Mouse (Mus musculus) inflammation-experienced regulatory T-cells, adult 6 months (primary cell): Measurements from ENCODE around the gene Klre1. TPM values are rescaled to one million over a fixed set of nuclear protein-coding genes. Genes with fewer than 3 reads are reported as not detected.
A peak's percentile ranks its signal among the peaks of the same experiment; 100 is the strongest.

Source experiments
- ATAC-seq: one replicate; pipeline ENCODE4 v1.8.0; 2017
- polyA plus RNA-seq, 3 experiments: library from polyadenylated mRNA; unstranded; fragments of 100-300 nt; shearing (Covaris generic); gene quantifications; one replicate each; pipeline ENCODE4 v1.2.1; 2017

Gene Klre1
- under 1 TPM in 1 of 3 experiments, not detected in 2; 0.23 TPM for polyA plus RNA-seq

- ATAC-seq, result no peak
Measured at GRCm38 (mm10) chr6:129577605-129578004, at the start of gene Klre1. Gene Klre1 (plus strand): TSS chr6:129577905.

GRCm38 (mm10) chr6:129529605-129530004 is 48.1 kb upstream of the Klre1 start:
- ATAC-seq, result no peak

GRCm38 (mm10) chr6:129530261-129530660 is 47.4 kb upstream of the Klre1 start:
- ATAC-seq, result no peak

- peak; percentile 26 for ATAC-seq
Measured at GRCm38 (mm10) chr6:129532556-129532941, 45.2 kb upstream of the Klre1 start.

- ATAC-seq, result peak; percentile 66
Measured at GRCm38 (mm10) chr6:129532942-129533860, 44.5 kb upstream of the Klre1 start, which contains the start of gene Gabarapl1. Gene Gabarapl1 (plus strand): TSS chr6:129533160.

- ATAC-seq, result peak; percentile 40
Measured at GRCm38 (mm10) chr6:129534057-129534456, 43.6 kb upstream of the Klre1 start.

GRCm38 (mm10) chr6:129534627-129535190 is 43.0 kb upstream of the Klre1 start:
- no peak for ATAC-seq

GRCm38 (mm10) chr6:129535723-129536122 is 42.0 kb upstream of the Klre1 start:
- ATAC-seq, result no peak

- no peak for ATAC-seq
Measured at GRCm38 (mm10) chr6:129538555-129538954, 39.1 kb upstream of the Klre1 start.

- no peak for ATAC-seq
Measured at GRCm38 (mm10) chr6:129541931-129542330, 35.8 kb upstream of the Klre1 start.

GRCm38 (mm10) chr6:129542540-129542939 is 35.2 kb upstream of the Klre1 start:
- no peak for ATAC-seq

GRCm38 (mm10) chr6:129543709-129544606 is 33.7 kb upstream of the Klre1 start:
- peak; percentile 71 for ATAC-seq

- ATAC-seq, result no peak
Measured at GRCm38 (mm10) chr6:129547277-129547676, 30.4 kb upstream of the Klre1 start.

GRCm38 (mm10) chr6:129548009-129548408 is 29.7 kb upstream of the Klre1 start:
- no peak for ATAC-seq

- ATAC-seq, result no peak
Measured at GRCm38 (mm10) chr6:129557298-129558023, 20.2 kb upstream of the Klre1 start.

- ATAC-seq, result peak; percentile 82
Measured at GRCm38 (mm10) chr6:129558946-129559640, 18.6 kb upstream of the Klre1 start.

GRCm38 (mm10) chr6:129559641-129560027 is 18.1 kb upstream of the Klre1 start:
- no peak for ATAC-seq

- ATAC-seq, result no peak
Measured at GRCm38 (mm10) chr6:129565257-129565656, 12.4 kb upstream of the Klre1 start.

GRCm38 (mm10) chr6:129575315-129575714 is 2.4 kb upstream of the Klre1 start:
- ATAC-seq, result no peak

GRCm38 (mm10) chr6:129581274-129581673 is 3.6 kb downstream of the Klre1 start:
- no peak for ATAC-seq

- no peak for ATAC-seq
Measured at GRCm38 (mm10) chr6:129581896-129582295, 4.2 kb downstream of the Klre1 start.
